Mouse (Mus musculus) layer of hippocampus, adult 8-10 months (tissue): ENCODE data around the gene Chchd10. TPM values are rescaled to one million over a fixed set of nuclear protein-coding genes. Genes with fewer than 3 reads are reported as not detected.

Experiments used
- DNase-seq, 2 experiments: peaks; one replicate each; pipeline ENCODE4 v3.0.0; 2022; ENCODE audit warnings: low spot score in 2 of 2
- total RNA-seq, 4 experiments: library from RNA; stranded (reverse); gene quantifications; 2 replicates each; pipeline ENCODE4 v1.2.4; 2022

Chchd10 gene
- total RNA-seq, 4 experiments from 2014 or later = 299 to 345 (median 314) TPM

DNA sequence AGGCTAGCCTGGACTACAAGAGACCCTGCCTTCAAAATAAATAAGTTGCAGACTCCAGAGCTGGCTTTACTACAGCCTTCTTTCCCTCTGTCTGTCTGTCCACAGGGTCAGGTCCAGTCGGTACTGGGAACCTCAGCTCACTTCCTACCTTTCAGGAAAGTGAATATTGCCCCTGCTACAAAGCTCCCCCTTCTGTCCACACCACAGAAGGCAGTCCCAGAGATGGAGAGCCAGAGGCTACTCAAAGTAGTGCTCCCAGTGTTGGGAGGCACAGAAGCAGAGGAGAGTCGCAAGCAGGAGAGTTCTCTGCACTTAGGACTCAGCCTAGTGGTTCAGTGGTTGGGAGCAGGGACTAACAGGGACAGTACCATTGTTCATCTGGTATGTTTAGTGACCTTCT lies 8.6 kb upstream of the Chchd10 start:
- DNase-seq = no peak

DNA sequence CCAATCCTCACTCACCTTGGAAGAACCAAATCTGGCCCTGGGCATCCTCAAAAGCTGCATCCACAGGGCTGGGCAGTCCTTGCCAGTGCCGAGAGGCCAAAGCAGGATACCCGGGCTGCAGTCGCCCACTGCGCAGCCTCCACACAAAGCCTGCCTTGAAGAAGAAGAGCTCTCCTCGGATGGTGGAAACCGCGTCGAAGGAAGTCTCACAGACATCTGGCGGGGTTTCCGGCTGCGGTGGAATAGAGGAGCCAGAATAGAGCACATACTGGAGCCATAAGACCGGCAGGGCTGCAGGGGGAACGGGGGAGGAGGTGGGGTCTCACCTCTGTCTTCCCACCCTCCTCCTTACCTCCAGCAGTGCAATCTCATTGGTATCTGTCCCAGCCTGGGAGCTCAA lies 6.5 kb upstream of the Chchd10 start:
- no peak for DNase-seq

DNA sequence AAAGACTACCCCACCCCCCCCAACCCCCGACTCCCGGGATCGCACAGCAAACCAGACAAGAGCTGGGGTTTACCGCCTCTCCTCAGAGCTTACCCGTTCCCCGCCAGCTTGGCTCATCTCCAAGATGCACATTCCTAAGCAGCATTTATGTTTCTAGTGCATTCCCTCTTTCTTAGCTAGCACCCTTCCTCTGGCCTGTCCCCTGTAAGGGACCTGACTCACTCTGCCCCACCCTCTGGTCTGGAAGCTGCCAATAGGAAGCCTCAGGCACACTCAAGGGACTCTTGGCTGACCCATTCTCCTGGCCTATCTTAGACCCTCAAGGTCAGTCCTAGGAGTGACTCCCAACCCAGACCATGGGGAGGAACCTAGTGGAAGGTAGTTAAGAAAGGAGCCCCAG lies 2.6 kb upstream of the Chchd10 start:
- DNase-seq = no peak

DNA sequence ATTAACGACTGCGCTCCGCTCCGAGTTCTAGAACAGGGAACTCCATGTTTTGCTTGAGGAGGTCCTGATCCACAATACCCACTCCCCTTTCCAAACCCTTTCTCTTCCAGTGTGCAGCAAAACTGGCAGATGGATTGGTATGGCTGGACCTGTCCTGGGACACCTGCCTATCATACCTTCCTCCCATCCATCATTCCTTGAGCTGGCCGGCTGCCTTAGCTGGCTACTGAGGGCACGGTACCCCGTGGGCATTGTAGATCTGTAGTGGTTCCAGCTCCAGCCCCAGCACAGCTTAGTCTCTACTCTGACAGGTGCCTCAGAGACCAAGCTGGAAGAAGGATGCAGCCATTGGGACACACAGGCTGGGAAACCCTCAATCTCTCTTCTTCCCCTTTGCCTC lies 1.6 kb upstream of the Chchd10 start:
- no peak for DNase-seq

DNA sequence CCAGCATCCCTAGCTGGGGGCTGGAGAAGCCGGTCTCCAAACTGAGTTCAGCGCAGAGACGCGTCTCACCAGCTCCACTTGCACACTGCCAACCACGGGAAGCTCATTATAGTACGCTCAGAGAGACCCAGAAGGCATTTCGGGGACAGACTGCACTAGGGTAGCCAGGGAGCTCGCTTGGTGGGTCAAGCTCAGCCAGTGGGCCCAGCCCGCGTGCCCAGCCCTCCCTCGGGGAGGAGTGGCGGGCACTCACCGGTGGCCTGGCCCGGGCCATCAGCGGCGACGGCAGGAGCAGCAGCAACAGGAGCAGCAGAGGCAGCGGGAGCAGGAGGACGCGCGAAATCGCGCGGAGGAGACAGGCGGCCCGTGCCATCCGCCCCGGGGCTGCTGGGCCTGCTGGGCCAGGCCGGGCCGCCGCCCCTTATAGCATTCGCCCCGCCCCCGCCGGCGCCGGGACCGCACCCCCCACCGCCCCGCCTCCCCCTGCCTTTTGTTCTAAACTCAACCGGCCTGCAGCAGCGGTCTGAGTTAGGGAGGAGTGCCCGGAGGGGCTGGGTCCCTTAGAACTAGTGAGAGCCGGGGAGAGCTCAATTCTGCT lies 750 bp upstream of the Chchd10 start:
- no peak for DNase-seq

DNA sequence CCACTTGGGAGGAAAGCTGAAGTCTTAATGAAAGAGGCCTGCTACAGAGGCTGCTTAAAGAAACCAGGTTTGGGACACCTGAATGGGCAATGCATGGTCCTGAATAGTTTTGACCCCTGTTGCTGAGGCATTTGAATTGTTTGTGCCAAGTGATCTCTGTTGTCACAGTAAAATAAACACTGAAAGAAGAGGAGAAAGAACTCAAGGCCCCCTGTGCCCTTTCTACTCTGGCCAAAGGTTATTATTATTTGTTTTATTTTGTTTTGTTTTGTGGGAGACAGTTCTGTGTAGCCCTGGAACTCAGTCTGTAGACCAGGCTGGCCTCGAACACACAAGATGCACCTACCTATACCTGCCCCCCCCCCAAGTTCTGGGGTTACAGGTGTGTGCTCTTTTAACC lies 2.1 kb downstream of the Chchd10 start:
- no peak for DNase-seq

DNA sequence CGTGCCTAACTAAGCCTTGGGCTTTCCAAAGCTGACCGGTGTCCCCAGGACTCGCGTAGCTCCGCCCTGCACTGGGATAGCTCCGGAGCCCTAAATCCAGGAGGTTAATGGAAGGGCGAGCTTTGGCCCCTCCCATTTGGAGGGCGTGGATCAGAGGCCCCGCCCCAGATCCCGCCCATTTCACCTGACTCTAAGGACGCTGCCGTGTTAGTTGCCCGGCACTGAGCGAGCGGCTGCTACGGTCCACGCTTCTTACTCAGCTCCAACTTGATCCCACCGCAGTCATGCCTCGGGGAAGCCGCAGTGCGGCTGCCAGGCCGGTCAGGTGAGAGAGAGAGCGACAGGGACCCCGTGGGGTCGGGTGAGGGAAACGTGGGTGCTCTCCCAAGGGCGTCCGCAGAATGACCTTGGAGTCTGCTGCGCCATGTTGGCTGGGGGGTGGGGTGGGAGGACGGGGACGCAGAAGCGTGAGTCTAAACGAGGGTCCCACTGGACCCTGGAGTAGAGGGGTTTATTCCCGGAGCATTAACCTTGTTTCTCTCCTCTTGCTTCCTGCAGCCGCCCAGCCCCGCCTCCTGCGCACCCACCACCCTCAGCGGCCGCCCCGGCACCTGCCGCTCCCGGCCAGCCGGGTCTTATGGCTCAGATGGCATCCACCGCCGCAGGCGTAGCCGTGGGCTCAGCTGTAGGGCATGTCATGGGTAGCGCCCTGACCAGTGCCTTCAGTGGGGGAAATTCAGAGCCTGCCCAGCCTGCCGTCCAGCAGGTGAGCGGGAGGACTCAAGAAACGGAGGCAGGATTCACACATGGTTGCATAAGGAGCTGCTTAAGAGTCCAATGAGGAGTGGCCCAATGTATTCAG lies 3.0 kb downstream of the Chchd10 start, which contains the start of gene Mmp11:
Gene Mmp11, minus strand, starts transcription at position 817 of the 862 bp plus-strand sequence.
- DNase-seq = peak; percentile 66 to 72

DNA sequence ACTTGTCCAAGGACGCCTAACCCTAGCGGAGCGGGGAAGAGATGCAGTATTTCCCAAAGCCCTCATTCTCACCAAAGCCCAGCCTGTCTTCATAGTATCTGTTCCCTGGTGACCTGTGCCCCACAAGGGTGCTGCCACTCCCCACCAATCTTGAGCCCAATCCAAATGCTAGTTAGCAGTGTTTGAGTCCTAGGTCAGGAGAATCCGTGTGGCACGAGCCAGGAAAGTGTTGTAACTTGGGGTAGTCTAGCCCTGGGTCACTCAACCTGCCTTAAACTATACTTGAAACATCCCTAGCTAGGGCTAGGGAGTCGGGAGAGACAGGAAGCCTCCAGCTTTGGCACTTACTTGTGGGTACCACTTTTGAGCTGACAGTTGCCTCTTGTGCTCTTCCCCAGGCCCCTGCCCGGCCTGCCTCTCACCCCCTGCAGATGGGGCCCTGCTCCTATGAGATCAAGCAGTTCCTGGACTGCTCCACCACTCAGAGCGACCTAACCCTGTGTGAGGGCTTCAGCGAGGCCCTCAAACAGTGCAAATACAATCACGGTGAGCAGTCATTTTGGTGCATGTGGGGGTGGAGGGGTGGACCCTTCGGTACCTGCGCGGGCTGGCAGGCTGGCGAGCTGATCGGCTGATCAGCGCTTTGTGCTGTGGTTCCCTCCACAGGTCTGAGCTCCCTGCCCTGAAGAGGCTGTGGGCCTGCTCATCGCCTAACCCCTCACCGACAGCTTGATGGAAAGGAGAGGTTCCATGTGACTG lies 4.2 kb downstream of the Chchd10 start:
- DNase-seq = no peak

DNA sequence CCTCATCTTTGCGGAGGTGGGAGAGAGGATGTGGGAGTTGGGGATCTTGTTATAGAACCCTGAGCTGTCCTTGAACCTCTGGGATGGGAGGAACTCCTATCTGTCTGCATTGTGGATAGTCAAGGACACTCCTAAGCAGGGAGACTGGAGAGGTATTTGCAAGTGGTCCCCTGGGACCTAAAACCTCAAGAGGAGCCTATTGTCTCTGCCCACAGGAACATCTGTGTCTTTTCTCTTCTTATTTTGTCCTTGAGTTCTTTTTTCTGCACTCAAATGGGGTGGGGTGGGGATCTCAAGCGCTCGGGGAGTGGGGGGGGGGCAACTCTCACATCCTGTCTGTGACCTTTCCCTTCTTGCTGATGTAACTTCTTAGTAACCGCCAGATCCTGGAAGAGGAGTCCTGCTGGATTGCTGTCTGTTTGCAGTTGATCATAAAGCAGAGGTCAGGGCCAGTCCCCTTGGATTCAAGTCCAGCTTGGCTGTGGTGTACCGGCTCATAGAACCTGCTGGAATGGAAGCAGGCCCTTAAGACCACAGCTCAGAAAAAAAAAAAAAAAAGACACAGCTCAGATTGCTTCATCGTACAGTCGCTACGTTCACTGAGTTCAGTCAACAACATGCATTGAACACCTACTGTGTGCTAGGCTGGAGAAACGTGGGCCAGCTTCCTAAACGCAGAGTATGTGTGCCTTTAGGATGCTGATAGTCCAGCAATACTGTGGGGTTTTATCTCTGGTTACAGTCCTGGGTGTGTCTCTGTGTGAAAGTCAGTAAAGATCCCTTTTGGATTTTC lies 5.1 kb downstream of the Chchd10 start:
- DNase-seq = no peak

DNA sequence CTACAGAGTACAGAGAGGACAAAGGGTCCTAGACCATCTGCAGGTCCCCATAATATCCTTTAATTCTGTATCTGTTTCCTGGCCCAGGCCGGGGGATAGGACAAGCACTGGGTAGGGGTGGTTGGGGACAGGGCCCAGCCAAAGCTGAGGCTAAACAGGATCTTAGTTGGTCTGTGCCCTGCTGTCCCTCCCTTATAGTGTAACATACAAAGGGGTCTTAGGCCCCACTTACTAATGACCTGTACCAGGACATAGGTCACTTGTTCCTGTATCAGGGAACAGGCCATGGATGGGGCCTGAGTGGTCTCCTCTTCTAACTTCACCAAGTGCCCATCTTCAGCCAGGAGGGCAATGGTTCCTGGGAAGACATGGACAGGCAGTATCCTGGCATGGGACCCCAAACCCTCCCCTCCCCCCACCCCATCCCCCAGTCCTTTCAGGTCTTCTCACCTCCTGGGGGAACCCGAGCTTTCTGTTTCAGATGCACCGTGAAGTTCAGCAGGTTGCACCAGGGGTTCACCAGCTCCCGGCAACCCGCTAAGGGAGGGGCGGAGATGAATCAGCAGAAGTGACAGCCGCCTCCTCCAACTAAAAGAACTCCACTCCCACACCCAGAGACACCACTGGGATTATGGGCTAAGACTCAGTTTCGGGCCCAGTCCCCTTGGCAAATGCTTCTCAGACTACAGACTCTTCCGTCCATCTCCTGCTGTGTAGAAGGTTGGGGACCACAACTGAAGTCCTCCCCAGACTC lies 6.7 kb downstream of the Chchd10 start:
- DNase-seq = no peak

DNA sequence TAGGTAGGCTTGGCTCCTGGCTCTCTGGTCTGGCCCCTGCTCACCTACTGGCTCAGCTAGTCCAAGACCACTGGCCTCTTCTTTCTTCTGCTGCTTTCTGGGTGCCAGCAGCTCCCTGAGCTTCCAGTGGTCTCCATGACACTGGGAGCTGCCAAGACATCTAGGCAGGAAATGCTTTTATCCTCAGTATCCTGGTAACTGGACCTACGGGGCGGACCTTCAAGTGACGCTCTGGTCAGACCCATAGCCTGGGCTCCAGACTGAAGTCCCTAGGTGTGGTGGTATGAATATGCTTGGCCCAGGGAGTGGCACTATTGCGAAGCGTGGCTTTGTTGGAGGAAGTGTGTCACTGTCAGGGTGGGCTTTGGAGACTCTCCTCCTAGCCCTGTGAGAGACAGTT lies 7.6 kb downstream of the Chchd10 start, which contains the start of gene Gm867:
Gene Gm867, minus strand, starts transcription at position 153 of the 400 bp plus-strand sequence.
- DNase-seq = no peak

DNA sequence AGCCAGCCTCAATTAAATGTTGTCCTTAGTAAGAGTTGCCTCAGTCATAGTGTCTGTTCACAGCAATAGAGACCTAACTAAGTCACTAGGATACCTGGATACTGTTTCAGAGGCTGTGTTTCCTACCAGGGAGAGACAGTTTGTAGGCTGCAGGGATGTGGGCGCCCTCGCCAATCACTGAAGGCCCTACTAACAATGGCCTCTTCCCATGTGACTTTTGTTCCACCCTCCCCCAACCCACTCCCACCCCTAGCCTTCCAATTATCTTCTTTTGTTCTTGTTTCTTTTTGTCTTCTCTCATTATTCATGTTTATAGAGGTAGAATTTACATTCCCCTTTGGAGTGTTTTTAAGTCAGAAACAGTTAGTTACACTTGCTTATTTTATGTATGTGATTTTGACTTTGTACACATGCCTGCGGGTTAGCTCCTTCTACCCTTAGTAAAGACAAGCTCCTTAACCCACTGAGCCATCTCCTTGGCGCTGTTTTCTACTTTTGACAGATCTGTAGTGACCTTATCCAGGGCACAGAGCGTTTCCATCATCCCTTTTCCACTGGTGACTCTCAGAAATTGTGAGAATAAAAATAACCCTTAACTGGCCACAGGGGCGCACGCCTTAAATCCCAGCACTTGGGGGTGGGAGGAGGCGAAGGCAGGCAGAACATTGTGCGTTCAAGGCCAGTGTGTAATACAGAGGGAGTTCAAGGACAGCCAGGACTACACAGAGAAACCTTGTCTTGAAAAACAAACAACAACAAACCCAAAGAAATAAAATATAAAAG lies 8.3 kb downstream of the Chchd10 start:
- no peak for DNase-seq

DNA sequence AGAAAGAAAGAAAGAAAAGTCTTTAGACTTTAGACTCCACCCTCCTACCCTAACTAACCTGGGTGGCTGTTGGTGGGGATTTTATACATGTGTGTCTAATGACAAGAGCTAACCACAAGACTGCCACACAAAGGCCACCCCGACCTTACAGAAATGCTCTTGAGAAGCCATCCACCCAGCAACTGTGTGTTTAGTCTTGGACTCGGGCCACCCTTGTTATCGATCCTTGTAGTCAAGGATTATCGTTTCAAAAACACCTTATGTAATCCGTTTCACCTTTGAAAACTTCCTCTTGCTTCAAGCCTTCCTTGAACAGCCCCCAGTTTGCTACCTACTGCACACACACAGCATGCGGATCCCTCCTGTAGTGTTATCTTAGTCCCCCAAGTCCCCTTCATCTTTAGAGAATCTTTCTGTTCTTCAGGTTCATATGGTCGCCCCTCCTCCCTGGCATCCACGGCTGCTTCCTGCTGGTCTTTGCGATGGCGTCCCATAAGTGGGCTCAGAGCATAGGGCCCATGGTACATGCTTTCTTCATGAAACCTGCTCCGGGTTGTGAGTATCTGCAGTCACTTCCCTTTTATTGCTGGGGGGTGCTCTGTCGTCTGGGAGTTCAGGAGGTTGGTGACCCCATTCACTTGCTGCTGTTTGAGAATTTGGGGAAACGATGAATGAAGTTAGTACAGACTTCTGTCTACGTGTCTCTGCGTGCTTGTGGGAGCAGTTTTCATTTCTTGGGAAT lies 10.0 kb downstream of the Chchd10 start, which contains the start of gene Vpreb3:
Gene Vpreb3, plus strand, starts transcription at position 322 of the 742 bp plus-strand sequence.
- DNase-seq = no peak

DNA sequence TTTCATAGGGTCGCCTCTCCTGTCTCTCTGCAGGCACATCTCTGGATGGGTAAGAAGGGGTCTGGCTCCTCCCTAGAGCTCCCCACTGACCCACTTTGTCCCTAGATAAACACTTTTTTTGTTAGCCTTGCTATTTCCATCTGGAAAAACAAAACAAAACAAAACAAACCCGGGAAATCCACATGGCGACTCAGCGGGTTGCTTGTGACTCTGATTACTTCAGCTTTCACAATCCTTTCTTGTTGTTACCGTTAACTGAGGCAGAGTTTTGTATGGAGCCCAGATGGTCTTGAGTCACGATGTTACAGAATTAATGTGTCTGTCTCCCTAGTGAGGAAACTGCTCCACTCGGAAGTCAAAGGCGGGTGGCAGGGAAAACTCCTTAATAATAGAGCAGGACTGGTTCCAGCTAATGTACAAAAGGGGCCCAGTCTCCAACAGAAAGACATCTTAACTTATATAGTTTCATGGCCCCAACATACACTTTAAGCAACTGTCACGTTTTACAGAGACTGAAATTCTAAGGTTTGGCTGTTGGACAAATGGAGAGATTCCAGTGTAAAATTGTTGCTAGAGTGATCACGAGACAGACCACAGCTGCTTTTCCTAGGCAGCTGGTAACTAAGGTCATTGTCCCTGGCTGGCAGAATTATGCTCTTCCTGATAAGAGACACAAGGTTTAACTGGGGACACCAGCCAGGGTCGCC lies 11.3 kb downstream of the Chchd10 start:
- DNase-seq = no peak

DNA sequence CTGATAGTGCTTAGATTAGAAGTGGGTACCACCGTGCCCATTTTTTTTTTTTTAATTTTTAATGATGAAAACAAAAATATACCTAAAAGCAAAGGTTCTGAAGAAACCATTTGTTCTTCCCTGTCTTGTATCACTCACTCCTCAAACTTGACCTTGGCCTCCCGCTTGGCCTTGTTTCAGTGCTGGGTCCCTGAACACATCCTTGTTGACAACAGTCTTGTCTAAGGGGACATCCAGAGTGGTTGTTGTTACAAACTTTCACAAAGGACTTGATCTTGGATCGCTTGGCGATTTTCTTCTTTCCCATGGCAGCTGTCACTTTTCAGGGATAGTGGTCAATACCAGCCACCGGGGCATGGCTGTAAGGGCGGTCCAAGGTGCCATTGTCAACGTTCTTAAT lies 12.3 kb downstream of the Chchd10 start:
- DNase-seq = no peak

DNA sequence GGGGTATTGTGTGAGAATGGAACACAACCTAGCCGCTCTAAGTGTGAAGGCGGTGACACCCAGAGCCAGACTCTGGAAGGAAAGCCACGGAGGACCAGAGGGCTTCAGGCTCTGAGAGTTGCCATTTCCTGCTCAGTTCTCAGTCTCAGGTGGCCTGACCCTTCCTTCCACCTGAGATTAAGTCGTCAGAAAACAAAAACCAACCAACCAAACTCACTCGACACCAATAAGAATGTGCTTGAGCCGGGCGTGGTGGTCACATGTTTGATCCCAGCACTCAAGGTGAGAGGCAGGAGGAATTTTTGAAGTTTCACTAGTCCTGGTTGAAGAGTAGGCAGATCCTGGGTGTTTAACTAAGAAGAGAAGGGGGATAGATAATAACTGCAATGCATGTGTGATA lies 13.0 kb downstream of the Chchd10 start:
- no peak for DNase-seq

DNA sequence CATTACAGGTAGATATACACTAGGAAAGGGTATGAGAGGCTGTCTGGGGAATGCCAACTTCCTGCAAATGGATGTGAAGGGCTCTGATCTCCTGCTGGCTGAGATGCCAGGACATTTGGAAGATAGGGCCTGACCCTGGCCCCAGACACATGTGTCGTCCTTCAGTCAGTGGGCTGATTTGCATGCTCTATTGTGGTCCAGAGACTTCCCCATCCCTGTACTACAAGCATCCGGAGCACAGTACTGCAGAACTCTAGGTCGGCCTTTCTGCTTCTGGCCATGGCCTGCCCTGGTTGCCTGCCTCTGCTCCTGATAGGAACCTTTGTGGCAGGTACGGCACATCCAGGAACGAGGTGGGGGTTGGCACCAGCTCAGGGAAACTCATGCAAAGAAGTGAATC lies 15.1 kb downstream of the Chchd10 start:
- no peak for DNase-seq
